Mouse (Mus musculus) megakaryocyte, embryonic 14.5 days (primary cell): ENCODE results near the gene Zfp148.

Experiments
- FLI1 ChIP-seq: IDR thresholded peaks from 2 replicates; pipeline ENCODE4 v1.6.1; 2012; ENCODE audit warnings: low read length, inconsistent platforms, mixed read lengths
- GATA1 ChIP-seq: IDR thresholded peaks from 3 replicates; pipeline ENCODE4 v1.6.1; 2012; ENCODE audit warnings: mixed read lengths, low read length, inconsistent platforms, borderline replicate concordance

DNA sequence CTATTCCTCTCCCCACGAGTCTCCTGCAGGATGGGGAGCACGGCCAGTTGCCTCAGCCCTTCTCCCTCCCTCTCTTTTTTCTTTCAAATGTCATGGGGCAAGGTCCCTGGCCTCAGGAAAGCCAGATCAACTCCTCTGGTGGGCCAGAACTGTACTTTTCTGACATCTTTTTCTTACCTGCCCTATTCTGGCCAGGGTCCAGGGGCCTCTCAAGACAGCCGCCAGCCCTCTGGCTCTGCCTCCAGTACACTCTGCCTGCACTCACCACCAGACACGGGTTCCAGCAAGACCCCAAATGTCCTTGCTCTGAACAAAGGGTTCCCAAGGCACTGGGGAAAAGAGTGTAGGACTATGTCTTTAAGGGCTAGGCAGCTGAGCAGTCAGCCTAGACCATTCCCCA is 137.0 kb downstream of the Zfp148 start:
- TF ChIP-seq GATA1 (no peak), FLI1 (no peak)
